Mouse (Mus musculus): Measurements from ENCODE around the gene Zfp619.
"Not testable (repeated sequence)": the region's sequence is repeated elsewhere in the genome, so short reads cannot be mapped to it uniquely, and the experiment has no call there.

Gene Zfp619

GRCm38 (mm10) chr7:39553871-39554270 lies 36.3 kb downstream of the Zfp619 start:
- ChIA-PET POLR2A (interaction anchor here in 2 of 4 experiments (0.9 to 3.7 kb wide), 4 partner anchors 11 to 105 kb away, joined by 4 to 46 read pairs (median 14); partner anchors contain the start of gene Zfp619 (in 1 of the 2)), CTCF (no interaction called here)

- POLR2A ChIA-PET = interaction anchor here in 2 of 4 experiments (1.0 to 1.8 kb wide), 2 partner anchors 27 to 28 kb away, joined by 4 read pairs; no protein-coding TSS in a partner anchor
- CTCF ChIA-PET = no interaction called here
Observed at GRCm38 (mm10) chr7:39580066-39580465, 62.5 kb downstream of the Zfp619 start.

- ChIA-PET CTCF (no interaction called here), POLR2A (interaction anchor here in 2 of 4 experiments (1.0 to 1.8 kb wide), 2 partner anchors 28 kb away, joined by 4 read pairs; no protein-coding TSS in a partner anchor)
Observed at GRCm38 (mm10) chr7:39580601-39581000, 63.0 kb downstream of the Zfp619 start.

GRCm38 (mm10) chr7:39586834-39587233 lies 69.3 kb downstream of the Zfp619 start:
- CTCF ChIA-PET = not testable (repeated sequence)
- POLR2A ChIA-PET = interaction anchor here in 3 of 4 experiments (0.6 to 3.1 kb wide), 15 partner anchors 11 to 92 kb away, joined by 3 to 23 read pairs (median 4); partner anchors contain the start of gene Zfp619 (in 2 of the 3)

GRCm38 (mm10) chr7:39588037-39588436 lies 70.5 kb downstream of the Zfp619 start:
- POLR2A ChIA-PET = interaction anchor here in 3 of 4 experiments (0.6 to 3.1 kb wide), 7 partner anchors 9 to 105 kb away, joined by 3 to 23 read pairs (median 3); partner anchors contain the start of gene Zfp619 (in 1 of the 3)
- CTCF ChIA-PET = interaction anchor here in 1 of 4 experiments (0.6 kb wide), 1 partner anchor 36 kb away, joined by 3 read pairs; no protein-coding TSS in a partner anchor

GRCm38 (mm10) chr7:39588471-39589041 lies 71.0 kb downstream of the Zfp619 start:
- POLR2A ChIA-PET = interaction anchor here in 2 of 4 experiments (1.2 to 1.9 kb wide), 3 partner anchors 36 to 71 kb away, joined by 3 to 9 read pairs (median 4); partner anchors contain the start of gene Zfp619 (in 1 of the 2)
- CTCF ChIA-PET = not testable (repeated sequence)

- POLR2A ChIA-PET = interaction anchor here in 1 of 4 experiments (1.2 kb wide), 1 partner anchor 37 kb away, joined by 3 read pairs; no protein-coding TSS in a partner anchor
- CTCF ChIA-PET = not testable (repeated sequence)
Observed at GRCm38 (mm10) chr7:39589044-39589443, 71.5 kb downstream of the Zfp619 start.
